Mouse (Mus musculus): ENCODE measurements around the gene Exoc1. TPM values are rescaled to one million over a fixed set of nuclear protein-coding genes. Genes with fewer than 3 reads are reported as not detected.
A peak's percentile ranks its signal among the peaks of the same experiment; 100 is the strongest.

The Exoc1 gene
- polyA plus RNA-seq, 1 experiment = 16.8 TPM

GRCm38 (mm10) chr5:76540181-76540580, 11.1 kb downstream of the Exoc1 start:
- Histone ChIP-seq H3K36me3 (ENCODE audit: control insufficient read depth, insufficient read depth) (no peaks in the 10 kb centered on the region), H3K79me2 (ENCODE audit: control insufficient read depth, insufficient read depth) (no peaks in the 10 kb centered on the region), H3K4me2 (ENCODE audit: low read depth) (peak overlapping the region; percentile 86), H3K27me3 (ENCODE audit: control insufficient read depth, insufficient read depth, insufficient read length) (no peaks in the 10 kb centered on the region), H3ac (ENCODE audit: control insufficient read depth, insufficient read length) (no peak overlapping the region), H3K4me3 (no peak overlapping the region)
- TF ChIP-seq CEBPB (IDR thresholded peaks at IDR 0.05; ENCODE audit: insufficient read depth, poor library complexity, severe bottlenecking) (no peak), MYOG (IDR thresholded peaks at IDR 0.05; ENCODE audit: control insufficient read depth in 1 of 3, insufficient read depth in 1 of 3, insufficient read length in 2 of 3, low read depth in 2 of 3) (no peak), POLR2A (IDR thresholded peaks at IDR 0.05; ENCODE audit: insufficient read length, low read depth) (no peak), E2F4 (IDR thresholded peaks at IDR 0.05; ENCODE audit: insufficient read depth) (no peak), SRF (IDR thresholded peaks at IDR 0.05; ENCODE audit: control insufficient read depth, insufficient read length, low read depth) (no peak), TCF12 (IDR thresholded peaks at IDR 0.05; ENCODE audit: insufficient read depth, poor library complexity, severe bottlenecking) (no peak), MYOD1 (IDR thresholded peaks at IDR 0.05; ENCODE audit: control insufficient read depth in 1 of 3, insufficient read length in 2 of 3, low read depth in 2 of 3) (no peak), TCF3 (IDR thresholded peaks at IDR 0.05; ENCODE audit: insufficient read length, low read depth) (no peak), MAX (IDR thresholded peaks at IDR 0.05; ENCODE audit: low read depth) (no peak), REST (IDR thresholded peaks at IDR 0.05; ENCODE audit: insufficient read depth, insufficient read length) (no peak), USF1 (IDR thresholded peaks at IDR 0.05; ENCODE audit: low read depth) (no peak), POLR2AphosphoS2 (IDR thresholded peaks at IDR 0.05; ENCODE audit: insufficient read length, low read depth) (no peak)

- Histone ChIP-seq H3ac (ENCODE audit: control insufficient read depth, insufficient read length) (no peak overlapping the region), H3K36me3 (ENCODE audit: control insufficient read depth, insufficient read depth) (no peaks in the 10 kb centered on the region), H3K79me2 (ENCODE audit: control insufficient read depth, insufficient read depth) (no peaks in the 10 kb centered on the region), H3K27me3 (ENCODE audit: control insufficient read depth, insufficient read depth, insufficient read length) (no peaks in the 10 kb centered on the region), H3K4me3 (no peak overlapping the region), H3K4me2 (ENCODE audit: low read depth) (peak overlapping the region; percentile 86)
- TF ChIP-seq MYOD1 (IDR thresholded peaks at IDR 0.05; ENCODE audit: control insufficient read depth in 1 of 3, insufficient read length in 2 of 3, low read depth in 2 of 3) (no peak), MYOG (IDR thresholded peaks at IDR 0.05; ENCODE audit: control insufficient read depth in 1 of 3, insufficient read depth in 1 of 3, insufficient read length in 2 of 3, low read depth in 2 of 3) (no peak), USF1 (IDR thresholded peaks at IDR 0.05; ENCODE audit: low read depth) (no peak), CEBPB (IDR thresholded peaks at IDR 0.05; ENCODE audit: insufficient read depth, poor library complexity, severe bottlenecking) (no peak), MAX (IDR thresholded peaks at IDR 0.05; ENCODE audit: low read depth) (no peak), POLR2AphosphoS2 (IDR thresholded peaks at IDR 0.05; ENCODE audit: insufficient read length, low read depth) (no peak), TCF12 (IDR thresholded peaks at IDR 0.05; ENCODE audit: insufficient read depth, poor library complexity, severe bottlenecking) (no peak)
Measured at GRCm38 (mm10) chr5:76540842-76541241, 11.7 kb downstream of the Exoc1 start.

GRCm38 (mm10) chr5:76543200-76543599, 14.1 kb downstream of the Exoc1 start:
- Histone ChIP-seq H3K36me3 (ENCODE audit: control insufficient read depth, insufficient read depth) (peaks cover 5% of the 10 kb centered on the region), H3ac (ENCODE audit: control insufficient read depth, insufficient read length) (no peak overlapping the region)
- TF ChIP-seq TCF3 (IDR thresholded peaks at IDR 0.05; ENCODE audit: insufficient read length, low read depth) = no peak
- no peak for TF ChIP-seq E2F4 (IDR thresholded peaks at IDR 0.05; ENCODE audit: insufficient read depth)
- TF ChIP-seq SRF (IDR thresholded peaks at IDR 0.05; ENCODE audit: control insufficient read depth, insufficient read length, low read depth) = no peak
- no peak for TF ChIP-seq MYOG (IDR thresholded peaks at IDR 0.05; ENCODE audit: control insufficient read depth in 1 of 3, insufficient read depth in 1 of 3, insufficient read length in 2 of 3, low read depth in 2 of 3)
- TF ChIP-seq USF1 (IDR thresholded peaks at IDR 0.05; ENCODE audit: low read depth) = no peak
- no peak for TF ChIP-seq POLR2A (IDR thresholded peaks at IDR 0.05; ENCODE audit: insufficient read length, low read depth)
- no peak for TF ChIP-seq TCF12 (IDR thresholded peaks at IDR 0.05; ENCODE audit: insufficient read depth, poor library complexity, severe bottlenecking)
- no peak for TF ChIP-seq CEBPB (IDR thresholded peaks at IDR 0.05; ENCODE audit: insufficient read depth, poor library complexity, severe bottlenecking)
- no peak for TF ChIP-seq MAX (IDR thresholded peaks at IDR 0.05; ENCODE audit: low read depth)
- TF ChIP-seq MYOD1 (IDR thresholded peaks at IDR 0.05; ENCODE audit: control insufficient read depth in 1 of 3, insufficient read length in 2 of 3, low read depth in 2 of 3) = no peak
- TF ChIP-seq POLR2AphosphoS2 (IDR thresholded peaks at IDR 0.05; ENCODE audit: insufficient read length, low read depth) = no peak
- TF ChIP-seq REST (IDR thresholded peaks at IDR 0.05; ENCODE audit: insufficient read depth, insufficient read length) = no peak

GRCm38 (mm10) chr5:76550426-76550825, 21.3 kb downstream of the Exoc1 start:
- no peaks in the 10 kb centered on the region for H3K79me2 ChIP-seq (ENCODE audit: control insufficient read depth, insufficient read depth)
- peaks cover 21% of the 10 kb centered on the region for H3K36me3 ChIP-seq (ENCODE audit: control insufficient read depth, insufficient read depth)
- no peak overlapping the region for H3K4me3 ChIP-seq
- H3ac ChIP-seq (ENCODE audit: control insufficient read depth, insufficient read length) = no peak overlapping the region
- no peak for TF ChIP-seq POLR2A (IDR thresholded peaks at IDR 0.05; ENCODE audit: insufficient read length, low read depth)
- TF ChIP-seq MAX (IDR thresholded peaks at IDR 0.05; ENCODE audit: low read depth) = no peak
- TF ChIP-seq REST (IDR thresholded peaks at IDR 0.05; ENCODE audit: insufficient read depth, insufficient read length) = no peak
- no peak for TF ChIP-seq TCF12 (IDR thresholded peaks at IDR 0.05; ENCODE audit: insufficient read depth, poor library complexity, severe bottlenecking)
- TF ChIP-seq POLR2AphosphoS2 (IDR thresholded peaks at IDR 0.05; ENCODE audit: insufficient read length, low read depth) = no peak
- no peak for TF ChIP-seq E2F4 (IDR thresholded peaks at IDR 0.05; ENCODE audit: insufficient read depth)
- TF ChIP-seq SRF (IDR thresholded peaks at IDR 0.05; ENCODE audit: control insufficient read depth, insufficient read length, low read depth) = no peak
- TF ChIP-seq USF1 (IDR thresholded peaks at IDR 0.05; ENCODE audit: low read depth) = no peak
- H3K4me2 ChIP-seq (ENCODE audit: low read depth) = no peak overlapping the region
- no peaks in the 10 kb centered on the region for H3K27me3 ChIP-seq (ENCODE audit: control insufficient read depth, insufficient read depth, insufficient read length)

More at GRCm38 (mm10) chr5:76543200-76543599, 14.1 kb downstream of the Exoc1 start:
- Histone ChIP-seq H3K79me2 (ENCODE audit: control insufficient read depth, insufficient read depth) (no peaks in the 10 kb centered on the region), H3K27me3 (ENCODE audit: control insufficient read depth, insufficient read depth, insufficient read length) (no peaks in the 10 kb centered on the region), H3K4me3 (no peak overlapping the region), H3K4me2 (ENCODE audit: low read depth) (no peak overlapping the region)

GRCm38 (mm10) chr5:76565321-76565720, 36.2 kb downstream of the Exoc1 start:
- Histone ChIP-seq H3ac (ENCODE audit: control insufficient read depth, insufficient read length) (no peak overlapping the region), H3K4me2 (ENCODE audit: low read depth) (no peak overlapping the region), H3K79me2 (ENCODE audit: control insufficient read depth, insufficient read depth) (no peaks in the 10 kb centered on the region), H3K27me3 (ENCODE audit: control insufficient read depth, insufficient read depth, insufficient read length) (no peaks in the 10 kb centered on the region), H3K4me3 (no peak overlapping the region), H3K36me3 (ENCODE audit: control insufficient read depth, insufficient read depth) (peaks cover 40% of the 10 kb centered on the region)
- no peak for TF ChIP-seq REST (IDR thresholded peaks at IDR 0.05; ENCODE audit: insufficient read depth, insufficient read length)
- no peak for TF ChIP-seq CEBPB (IDR thresholded peaks at IDR 0.05; ENCODE audit: insufficient read depth, poor library complexity, severe bottlenecking)
- TF ChIP-seq E2F4 (IDR thresholded peaks at IDR 0.05; ENCODE audit: insufficient read depth) = no peak
- no peak for TF ChIP-seq TCF12 (IDR thresholded peaks at IDR 0.05; ENCODE audit: insufficient read depth, poor library complexity, severe bottlenecking)
- no peak for TF ChIP-seq MAX (IDR thresholded peaks at IDR 0.05; ENCODE audit: low read depth)
- TF ChIP-seq POLR2A (IDR thresholded peaks at IDR 0.05; ENCODE audit: insufficient read length, low read depth) = no peak
- TF ChIP-seq TCF3 (IDR thresholded peaks at IDR 0.05; ENCODE audit: insufficient read length, low read depth) = no peak
- no peak for TF ChIP-seq MYOG (IDR thresholded peaks at IDR 0.05; ENCODE audit: control insufficient read depth in 1 of 3, insufficient read depth in 1 of 3, insufficient read length in 2 of 3, low read depth in 2 of 3)

Measured in myocyte (in vitro differentiated cells).